Mouse (Mus musculus) intestine, postnatal 0 days (tissue): ENCODE results near the gene Gm20795. TPM values are rescaled to one million over a fixed set of nuclear protein-coding genes. Genes with fewer than 3 reads are reported as not detected.
"Not testable (repeated sequence)": the region's sequence is repeated elsewhere in the genome, so short reads cannot be mapped to it uniquely, and the experiment has no call there.

Source experiments
- ATAC-seq: fragments of 200-750 bp; cut with Nextera tagmentation; 2 replicates; pipeline ENCODE4 v1.8.0; 2017; ENCODE audit warnings: mild to moderate bottlenecking, moderate TSS enrichment, moderate library complexity
- H3K27ac ChIP-seq: fragments of 300-500 bp; sonication (generic); 2 replicates; pipeline ENCODE4 v1.5.1; 2014; ENCODE audit warnings: mild to moderate bottlenecking, low read depth, low read length, moderate library complexity
- H3K27me3 ChIP-seq: fragments of 300-500 bp; sonication (generic); replicated peaks from 2 replicates; pipeline ENCODE4 v1.6.1; 2014; ENCODE audit warnings: low read length, mixed read lengths; ENCODE audit not compliant: control insufficient read depth, insufficient read depth
- H3K36me3 ChIP-seq: fragments of 300-500 bp; sonication (generic); 2 replicates; pipeline ENCODE4 v1.6.1; 2014; ENCODE audit warnings: mild to moderate bottlenecking, moderate library complexity; ENCODE audit not compliant: control insufficient read depth, insufficient read depth
- H3K4me1 ChIP-seq: fragments of 300-500 bp; sonication (generic); replicated peaks from 2 replicates; pipeline ENCODE4 v1.6.1; 2014; ENCODE audit warnings: antibody characterized with exemption, low read length, mixed read lengths; ENCODE audit not compliant: control insufficient read depth, insufficient read depth
- H3K4me2 ChIP-seq: fragments of 300-500 bp; sonication (generic); replicated peaks from 2 replicates; pipeline ENCODE4 v1.6.1; 2014; ENCODE audit warnings: low read depth, mild to moderate bottlenecking, moderate library complexity
- H3K4me3 ChIP-seq: fragments of 300-500 bp; sonication (generic); 2 replicates; pipeline ENCODE4 v1.5.1; 2014; ENCODE audit warnings: low read depth, low read length
- H3K9ac ChIP-seq: fragments of 300-500 bp; sonication (generic); 2 replicates; pipeline ENCODE4 v1.6.1; 2014; ENCODE audit warnings: mild to moderate bottlenecking, low read depth, low read length
- H3K9me3 ChIP-seq: fragments of 300-500 bp; sonication (generic); 2 replicates; pipeline ENCODE4 v1.6.1; 2016; ENCODE audit warnings: mixed run types; ENCODE audit not compliant: control insufficient read depth
- WGBS: fragments of 180-500 bp; shearing (Covaris S2); extraction: QIAGEN DNeasy Blood & Tissue Kit; methylation state at CpG from one replicate; pipeline ENCODE4 v1.1.7; 2014; 5-methylcytosine and 5-hydroxymethylcytosine counted together
- polyA plus RNA-seq: library from polyadenylated mRNA; unstranded; fragments of >200 nt; fragmentation: Nextera tagmentation; extraction: Ambion mirVana; gene quantifications from 2 replicates; pipeline ENCODE4 v1.2.1, GENCODE M21; 2015

The Gm20795 gene
- polyA plus RNA-seq: not detected in 2 replicates

DNA sequence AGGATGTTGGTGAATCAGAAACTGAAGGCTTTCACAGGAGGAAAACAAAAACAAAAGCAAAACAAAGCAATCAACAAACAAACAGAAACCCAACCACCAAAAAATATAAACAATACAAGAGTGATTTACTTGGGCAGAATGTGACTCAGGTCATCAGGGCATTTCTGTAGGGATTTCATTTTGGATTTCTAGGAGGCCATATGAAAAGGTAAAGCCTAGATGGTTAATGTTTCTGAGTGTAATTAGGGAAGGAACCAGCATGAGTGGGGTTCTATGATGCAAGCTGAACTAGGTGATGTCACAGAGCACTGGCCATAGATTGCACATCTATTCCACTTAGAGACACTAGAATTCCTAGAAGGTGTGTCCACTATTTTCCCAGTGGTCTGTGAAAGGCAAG lies at the start of gene Gm20795:
Gene Gm20795 (plus strand): TSS at position 301 of the 400 bp plus-strand sequence.
- H3K36me3 ChIP-seq, H3K9me3 ChIP-seq, H3K4me2 ChIP-seq: not testable (repeated sequence)

DNA sequence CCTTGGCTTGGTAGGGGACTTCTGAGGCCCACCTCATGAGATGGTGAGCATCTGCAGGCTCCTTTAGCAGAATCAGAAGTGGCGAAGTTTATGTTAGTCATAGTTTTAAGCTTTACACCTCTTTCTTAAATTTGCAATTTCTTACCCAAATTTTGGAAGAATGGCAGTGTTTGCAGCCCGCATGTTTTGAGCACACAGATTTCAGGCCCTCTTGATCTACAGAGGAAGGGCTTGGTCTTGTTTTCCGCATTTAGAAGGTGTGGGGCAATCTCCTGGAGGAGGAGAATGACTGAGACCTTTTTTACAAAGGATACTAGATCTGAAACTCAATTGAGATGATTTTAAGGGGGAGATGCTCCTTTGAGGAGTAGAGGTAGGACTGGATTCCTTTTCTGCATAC lies 29.0 kb upstream of the Gm20795 start, which contains the start of gene Gm21797:
Gene Gm21797 (minus strand): TSS at position 101 of the 400 bp plus-strand sequence.
- not testable (repeated sequence) for ATAC-seq
- no CpG with 5 or more reads among the region's 3 CpGs for WGBS

More for the DNA sequence above, at the start of gene Gm20795:
- not testable (repeated sequence) for ATAC-seq, H3K4me1 ChIP-seq, H3K4me3 ChIP-seq, H3K27ac ChIP-seq, H3K27me3 ChIP-seq, H3K9ac ChIP-seq

More for the DNA sequence above, 29.0 kb upstream of the Gm20795 start, which contains the start of gene Gm21797:
- not testable (repeated sequence) for H3K27me3 ChIP-seq, H3K4me3 ChIP-seq, H3K4me1 ChIP-seq, H3K4me2 ChIP-seq, H3K27ac ChIP-seq, H3K9me3 ChIP-seq, H3K36me3 ChIP-seq, H3K9ac ChIP-seq

Other genes with a start within 250 kb of the Gm20795 start
- gene Gm21852, start 152.9 kb upstream of the Gm20795 start, polyA plus RNA-seq: not detected in 2 replicates
- gene Gm21797, start 29.1 kb upstream of the Gm20795 start, polyA plus RNA-seq: not detected in 2 replicates